In genomic region chr6:103275071-103275470, GRCm38 (mm10) we compare ENCODE assay signal across 16 mouse cellular contexts.
DNase-seq lines count a peak whose midpoint lies in the region; ATAC-seq lines count a peak whose summit lies in the region.
"Had no signal": no experiment of that assay in that cellular context is flagged by ENCODE, and none has a peak within 500 bp of the region (broad histone marks: within the 10 kb centered on the region; RNA-seq: fewer than 3 reads in every experiment).

No protein-coding gene starts in this region.

- intact Hi-C loops in left cerebral cortex, postnatal 25 days (cut with DNase I), result no loop called here

- DNase-seq in c-Kit-positive CD71-negative TER-119-negative erythroid progenitor cells, embryonic 14.5 days (ENCODE audit: low read depth), result peak; percentile 1
- no peak for DNase-seq in left cerebral cortex, postnatal 25 days (ENCODE audit: low spot score in 2 of 2)
- DNase-seq in left cerebral cortex, adult 8-10 months (ENCODE audit: low spot score in 2 of 2), result no peak
- DNase-seq: adrenal gland, adult 8-10 months; B cell, adult 2 months; cerebellum, adult 11 months; cerebellum, adult 9-11 months; cerebellum, postnatal 36 days had no signal

- ATAC-seq in hematopoietic stem cell, adult 5-6 weeks (replicated peaks in 1 of 2; ENCODE audit: insufficient read depth in 1 of 2, low FRiP score in 2 of 2, low TSS enrichment in 1 of 2, low read depth in 1 of 2, poor library complexity in 2 of 2, severe bottlenecking in 2 of 2), result peak; percentile 49 to 69; a peak in 1 of 4 replicates
- peak; percentile 90 for ATAC-seq in megakaryocyte progenitor cell, adult 5-6 weeks (replicated peaks; ENCODE audit: poor library complexity)
- no peak for ATAC-seq in megakaryocyte-erythroid progenitor cell, adult 5-6 weeks (replicated peaks; ENCODE audit: low FRiP score, low TSS enrichment, poor library complexity, severe bottlenecking)
- ATAC-seq: activated CD4-positive, CD25-positive, alpha-beta regulatory T cell, adult 4 months; CD4-positive, CD25-positive, alpha-beta regulatory T cell, adult 4 months; forebrain, embryonic 14.5 days; forebrain, embryonic 16.5 days; Patski had no signal
